Mouse (Mus musculus): ENCODE measurements around the gene A730009L09Rik. TPM values are rescaled to one million over a fixed set of nuclear protein-coding genes. Genes with fewer than 3 reads are reported as not detected.

A730009L09Rik gene
- total RNA-seq (2022): not detected

GRCm38 (mm10) chr16:84514821-84515220, at the start of gene A730009L09Rik:
A730009L09Rik (plus strand) TSS chr16:84515121.
- no peak for DNase-seq

- DNase-seq: no peak
Measured at GRCm38 (mm10) chr16:84465581-84466165, 49.2 kb upstream of the A730009L09Rik start.

- no peak for DNase-seq
Measured at GRCm38 (mm10) chr16:84468898-84469297, 46.0 kb upstream of the A730009L09Rik start.

GRCm38 (mm10) chr16:84469994-84470393, 44.9 kb upstream of the A730009L09Rik start:
- no peak for DNase-seq

GRCm38 (mm10) chr16:84473406-84473805, 41.5 kb upstream of the A730009L09Rik start:
- DNase-seq: no peak

- DNase-seq: no peak
Measured at GRCm38 (mm10) chr16:84474712-84475111, 40.2 kb upstream of the A730009L09Rik start.

- no peak for DNase-seq
Measured at GRCm38 (mm10) chr16:84476948-84477347, 38.0 kb upstream of the A730009L09Rik start.

- DNase-seq: no peak
Measured at GRCm38 (mm10) chr16:84477528-84477927, 37.4 kb upstream of the A730009L09Rik start.

GRCm38 (mm10) chr16:84477952-84478351, 37.0 kb upstream of the A730009L09Rik start:
- DNase-seq: no peak

- no peak for DNase-seq
Measured at GRCm38 (mm10) chr16:84485931-84486330, 29.0 kb upstream of the A730009L09Rik start.

GRCm38 (mm10) chr16:84494818-84495217, 20.1 kb upstream of the A730009L09Rik start:
- DNase-seq: no peak

- no peak for DNase-seq
Measured at GRCm38 (mm10) chr16:84495438-84495837, 19.5 kb upstream of the A730009L09Rik start.

GRCm38 (mm10) chr16:84507681-84508080, 7.2 kb upstream of the A730009L09Rik start:
- DNase-seq: no peak

GRCm38 (mm10) chr16:84521975-84522635, 7.2 kb downstream of the A730009L09Rik start:
- DNase-seq: no peak

GRCm38 (mm10) chr16:84523061-84523460, 8.1 kb downstream of the A730009L09Rik start:
- DNase-seq: no peak

- peak; percentile 11 for DNase-seq
Measured at GRCm38 (mm10) chr16:84527375-84527774, 12.5 kb downstream of the A730009L09Rik start.

- no peak for DNase-seq
Measured at GRCm38 (mm10) chr16:84532803-84533202, 17.9 kb downstream of the A730009L09Rik start.

- DNase-seq: no peak
Measured at GRCm38 (mm10) chr16:84546059-84546458, 31.1 kb downstream of the A730009L09Rik start.

- no peak for DNase-seq
Measured at GRCm38 (mm10) chr16:84549122-84549521, 34.2 kb downstream of the A730009L09Rik start.

- DNase-seq: no peak
Measured at GRCm38 (mm10) chr16:84550445-84550844, 35.5 kb downstream of the A730009L09Rik start.

- DNase-seq: no peak
Measured at GRCm38 (mm10) chr16:84553981-84554380, 39.1 kb downstream of the A730009L09Rik start.

- no peak for DNase-seq
Measured at GRCm38 (mm10) chr16:84558113-84558917, 43.4 kb downstream of the A730009L09Rik start.

- DNase-seq: no peak
Measured at GRCm38 (mm10) chr16:84559569-84560278, 44.8 kb downstream of the A730009L09Rik start.

Measured in adrenal gland, adult 8-10 months (tissue).